Mouse (Mus musculus) layer of hippocampus, adult 18-20 months (tissue): Measurements from ENCODE around the gene Adgrg1. TPM values are rescaled to one million over a fixed set of nuclear protein-coding genes. Genes with fewer than 3 reads are reported as not detected.
"Not testable (repeated sequence)": the region's sequence is repeated elsewhere in the genome, so short reads cannot be mapped to it uniquely, and the experiment has no call there.

ENCODE experiments used
- DNase-seq, 2 experiments: peaks; one replicate each; pipeline ENCODE4 v3.0.0; 2022; ENCODE audit warnings: low spot score in 2 of 2
- total RNA-seq, 2 experiments: library from RNA; stranded (reverse); gene quantifications; 2 replicates each; pipeline ENCODE4 v1.2.3; 2021

Gene Adgrg1
- total RNA-seq, 2 experiments from 2014 or later, result 100 to 108 TPM

DNA sequence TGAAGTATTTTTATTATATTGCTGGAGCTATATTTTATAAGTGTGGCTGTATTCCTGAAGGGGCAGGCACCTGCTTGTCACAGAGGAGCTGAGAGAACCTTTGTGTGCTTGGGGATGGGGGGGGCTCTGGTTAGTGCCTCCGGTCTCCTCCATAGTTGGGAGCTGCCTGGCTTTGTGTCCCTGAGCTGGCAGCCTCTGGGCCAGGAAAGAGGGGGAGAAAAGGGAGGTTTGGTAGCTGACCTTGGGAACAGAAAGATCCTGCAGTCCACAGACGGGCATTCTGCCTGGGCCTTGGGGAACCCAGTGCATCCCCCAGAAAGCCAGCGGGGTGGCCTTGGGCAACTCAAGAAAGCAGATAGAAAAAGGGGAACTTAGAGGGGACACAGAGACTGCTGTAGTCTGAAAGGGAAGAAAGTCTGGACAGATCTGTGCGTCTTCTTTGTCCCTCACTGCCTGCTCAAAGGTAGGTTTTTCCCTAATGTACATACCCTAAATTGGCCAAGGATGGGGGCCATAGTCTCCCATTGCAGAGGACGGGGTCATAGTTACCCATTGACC lies 20.9 kb downstream of the Adgrg1 start:
- peak in 1 of 2 experiments; percentile 49 for DNase-seq

DNA sequence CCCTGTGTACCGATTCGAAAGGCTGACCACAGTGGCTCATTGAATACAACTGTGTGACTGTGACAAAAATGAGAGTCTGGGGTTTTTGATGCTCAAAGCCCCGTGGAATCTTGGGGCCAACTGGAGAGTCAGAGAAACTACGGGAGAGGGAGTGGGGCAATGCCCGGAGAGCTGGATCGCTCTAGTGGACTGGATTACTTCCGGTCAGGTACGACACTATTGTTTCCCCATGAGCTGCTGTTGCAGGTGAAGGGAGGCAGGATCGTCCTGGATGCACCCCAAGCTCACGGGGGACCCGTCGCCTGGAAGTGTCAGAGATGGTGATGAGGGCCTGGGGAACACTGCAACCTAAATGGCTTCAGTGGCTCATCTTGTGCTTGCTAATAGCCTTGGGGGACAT lies 21.5 kb downstream of the Adgrg1 start:
- DNase-seq, result no peak

DNA sequence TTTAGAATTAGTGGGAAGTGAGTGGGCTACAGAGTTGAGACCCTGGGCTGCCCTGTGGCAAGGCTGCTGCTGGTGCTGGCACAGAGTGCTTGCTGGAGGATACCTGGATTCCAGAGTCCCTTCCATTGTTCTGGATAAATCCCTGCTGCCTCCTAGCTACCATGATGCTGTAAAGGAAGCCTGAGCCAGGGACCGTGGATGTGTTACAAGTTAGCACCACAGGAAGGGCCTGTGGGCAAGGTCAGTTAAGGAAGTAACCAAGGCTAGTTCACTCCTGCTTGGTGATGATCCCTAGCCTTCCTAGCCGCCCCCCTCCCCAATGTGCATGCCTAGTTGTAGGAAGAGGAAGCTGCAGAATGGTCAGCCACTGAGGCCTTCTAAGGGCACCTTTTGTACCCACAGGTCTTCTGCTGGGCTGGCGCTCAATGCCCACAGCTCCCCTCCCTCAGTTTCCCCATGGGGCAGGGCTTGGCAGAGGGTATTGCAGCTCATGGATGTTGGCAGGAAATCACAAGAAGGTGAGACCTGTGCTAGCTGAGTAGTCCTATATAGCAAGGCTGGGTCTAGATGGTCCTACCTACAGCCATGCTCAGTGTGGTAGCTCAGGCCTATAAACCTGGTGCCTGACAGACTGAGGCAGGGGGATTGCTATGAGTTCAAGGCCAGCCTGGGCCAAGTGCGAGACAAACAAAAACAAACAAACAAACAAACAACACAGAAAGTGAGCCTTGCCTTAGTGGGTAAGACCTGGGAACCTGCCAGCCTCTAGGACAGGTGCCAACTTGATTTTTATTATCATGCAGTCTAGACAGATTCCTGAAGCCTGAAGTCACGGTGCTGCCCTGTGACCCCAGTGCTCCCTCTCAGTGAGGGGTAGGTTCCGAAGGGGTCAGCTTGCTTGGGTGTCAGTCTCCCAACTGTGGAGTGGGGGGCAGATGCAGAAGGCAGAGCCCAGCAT lies 22.6 kb downstream of the Adgrg1 start:
- DNase-seq, result no peak

DNA sequence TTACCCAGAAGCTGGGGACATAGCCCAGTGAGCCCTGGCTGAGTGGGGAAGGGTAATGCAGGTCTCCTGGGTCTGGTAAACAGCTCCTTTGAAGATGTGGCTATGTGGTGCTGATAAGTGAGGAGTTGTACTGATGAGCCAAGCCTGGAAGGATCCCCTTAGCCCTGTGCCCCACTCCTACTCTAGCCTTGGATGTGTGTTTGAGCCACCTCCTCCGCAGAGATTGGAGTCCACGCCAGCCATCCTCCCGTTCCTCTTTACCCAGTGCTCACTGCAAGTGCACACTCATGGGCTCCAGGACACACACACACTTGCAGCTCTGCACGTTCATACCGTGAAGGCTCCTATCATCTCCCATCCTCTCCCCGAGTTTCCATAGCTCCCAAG lies 23.3 kb downstream of the Adgrg1 start:
- DNase-seq, result no peak

DNA sequence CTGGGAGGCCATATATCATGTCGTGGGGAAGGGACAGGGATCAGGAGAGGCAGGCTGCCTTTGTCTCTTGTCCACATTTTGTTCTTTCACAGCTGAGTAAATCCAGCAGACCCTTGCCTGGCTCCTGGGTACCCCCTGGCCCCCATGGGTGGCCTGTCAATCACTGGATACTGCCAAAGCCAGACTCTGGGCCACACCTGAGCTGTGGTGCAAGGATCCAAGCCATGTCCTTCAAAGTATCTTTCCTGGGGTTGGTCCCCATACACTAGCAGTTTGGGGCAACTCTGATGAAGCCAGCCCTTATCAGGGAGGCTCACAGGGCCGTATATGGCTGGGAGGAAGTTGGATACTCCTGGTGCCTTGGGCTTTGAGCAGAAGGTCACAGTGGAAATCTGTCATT lies 23.9 kb downstream of the Adgrg1 start:
- no peak for DNase-seq

DNA sequence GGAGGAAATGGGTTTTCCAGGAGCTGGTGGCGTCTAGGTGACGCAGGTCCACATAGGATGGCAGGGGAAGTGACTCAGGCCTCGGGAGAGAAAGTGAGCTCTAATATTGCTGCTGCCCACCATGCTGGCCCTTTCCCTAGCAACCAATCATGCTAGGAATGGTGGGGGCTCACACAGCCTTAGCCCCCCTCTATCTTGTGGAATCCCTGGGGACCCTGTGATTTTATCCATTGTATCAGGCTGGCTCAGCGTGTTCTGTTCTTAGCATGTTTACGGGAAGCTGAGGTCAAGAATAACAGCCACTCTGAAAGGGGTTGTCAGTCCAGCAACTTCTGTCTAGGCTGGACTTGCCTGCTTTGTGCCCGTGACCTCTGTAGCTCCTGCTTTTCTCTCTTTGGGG lies 24.5 kb downstream of the Adgrg1 start:
- DNase-seq, result no peak

DNA sequence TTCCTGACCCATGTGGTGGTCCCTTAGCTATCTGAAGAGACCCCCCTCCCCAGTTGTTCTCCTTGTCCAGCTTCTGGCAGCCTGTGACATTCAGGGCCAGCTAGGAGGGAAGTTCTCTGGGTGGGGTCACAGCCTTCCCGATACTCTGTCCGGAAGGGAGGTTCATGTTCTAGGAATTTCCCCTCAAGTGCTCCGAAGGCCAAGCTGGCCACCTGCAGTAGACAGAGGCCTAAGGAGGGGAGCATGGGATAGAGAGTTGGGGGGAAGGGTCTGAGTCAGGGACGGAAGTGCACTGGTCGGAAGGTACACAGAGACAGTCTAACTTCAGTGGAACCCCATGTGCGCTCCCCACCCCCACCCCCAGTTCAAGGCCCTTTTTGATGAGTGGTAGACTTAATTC lies 25.4 kb downstream of the Adgrg1 start:
- DNase-seq, result no peak

DNA sequence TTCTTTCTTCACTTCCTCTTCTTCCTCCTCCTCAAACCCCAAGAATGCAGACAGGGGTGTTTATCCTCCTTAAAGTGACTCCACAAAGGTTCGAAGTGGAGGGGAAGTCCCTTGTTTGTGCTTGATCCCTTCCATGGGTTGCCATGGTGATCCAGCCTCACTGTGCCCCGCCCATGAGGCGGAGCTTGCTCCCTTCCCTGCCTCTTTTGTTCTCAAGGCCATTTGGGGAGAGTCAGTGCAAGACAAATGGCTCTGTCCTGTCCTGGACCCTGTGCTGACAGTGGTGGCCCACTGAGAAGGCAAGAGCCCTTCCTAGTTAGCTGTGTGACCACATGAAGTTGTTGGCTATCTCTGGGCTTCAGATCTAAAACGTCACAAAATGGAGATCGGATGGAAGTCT lies 26.1 kb downstream of the Adgrg1 start:
- DNase-seq, result no peak

DNA sequence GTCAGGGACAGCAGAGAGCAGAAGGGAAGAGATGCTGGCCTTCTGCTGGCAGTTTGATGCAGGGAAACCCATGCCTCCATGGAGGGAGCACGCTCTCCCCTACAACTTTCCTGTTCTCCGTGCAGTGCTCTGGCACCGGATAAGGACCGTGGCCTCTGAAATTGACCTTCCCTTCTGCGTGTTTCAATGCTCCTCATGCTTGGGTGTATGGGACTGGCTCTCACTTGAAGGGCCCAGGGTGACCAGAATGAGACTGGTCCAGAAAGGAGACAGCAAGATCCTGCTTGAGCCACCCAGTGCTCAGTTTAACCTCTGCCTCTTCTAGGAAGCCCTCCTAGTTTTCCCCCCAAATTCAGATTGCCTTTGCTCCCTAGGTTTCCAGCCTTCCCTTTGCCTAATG lies 26.6 kb downstream of the Adgrg1 start:
- DNase-seq, result no peak

DNA sequence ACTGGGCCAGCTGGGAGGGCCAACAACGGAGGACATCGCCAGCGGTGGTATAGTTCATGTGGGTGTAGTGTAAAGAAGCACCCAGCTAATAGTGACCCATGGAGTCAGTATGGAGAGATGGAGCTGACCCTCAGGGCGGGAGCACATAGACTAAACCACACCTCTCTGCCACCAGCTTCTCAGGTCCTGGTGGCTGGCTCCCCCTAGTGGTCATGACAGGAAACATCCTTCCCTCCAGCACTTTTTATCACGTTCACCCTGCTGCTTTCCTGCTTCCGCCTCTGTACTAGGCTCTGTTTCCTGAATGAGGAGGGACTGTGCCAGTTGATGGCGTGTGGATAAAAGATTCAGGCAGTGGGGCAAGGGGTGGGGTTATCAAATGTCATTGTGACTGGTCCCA lies 27.1 kb downstream of the Adgrg1 start:
- DNase-seq, result peak; percentile 56 to 83

DNA sequence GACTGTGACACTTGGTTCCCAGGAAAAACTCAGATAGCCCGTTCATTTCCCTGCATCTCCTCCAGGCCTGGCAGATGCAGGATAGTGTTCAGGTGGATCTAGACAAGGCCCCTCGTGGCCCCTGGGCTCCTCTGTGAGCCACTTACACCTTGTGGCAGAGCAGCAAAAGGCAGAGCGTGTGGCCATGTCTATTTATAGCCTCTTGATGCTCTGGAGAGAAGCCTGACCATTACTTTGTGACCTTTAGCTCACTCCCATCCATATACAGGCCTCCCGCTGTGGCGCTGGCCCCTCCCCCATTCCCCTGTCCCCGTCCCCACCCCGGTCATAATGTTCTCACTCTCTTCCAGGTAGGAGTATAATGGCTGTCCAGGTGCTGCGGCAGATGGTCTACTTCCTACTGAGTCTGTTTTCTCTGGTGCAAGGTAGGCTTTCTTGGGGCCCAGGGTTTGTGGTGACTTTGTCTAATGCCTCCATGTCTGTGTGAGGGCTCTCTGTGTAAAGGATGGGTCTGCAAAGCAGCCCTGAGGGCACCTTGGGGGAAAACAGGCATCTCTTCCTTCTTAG lies 27.6 kb downstream of the Adgrg1 start:
- DNase-seq, result no peak

DNA sequence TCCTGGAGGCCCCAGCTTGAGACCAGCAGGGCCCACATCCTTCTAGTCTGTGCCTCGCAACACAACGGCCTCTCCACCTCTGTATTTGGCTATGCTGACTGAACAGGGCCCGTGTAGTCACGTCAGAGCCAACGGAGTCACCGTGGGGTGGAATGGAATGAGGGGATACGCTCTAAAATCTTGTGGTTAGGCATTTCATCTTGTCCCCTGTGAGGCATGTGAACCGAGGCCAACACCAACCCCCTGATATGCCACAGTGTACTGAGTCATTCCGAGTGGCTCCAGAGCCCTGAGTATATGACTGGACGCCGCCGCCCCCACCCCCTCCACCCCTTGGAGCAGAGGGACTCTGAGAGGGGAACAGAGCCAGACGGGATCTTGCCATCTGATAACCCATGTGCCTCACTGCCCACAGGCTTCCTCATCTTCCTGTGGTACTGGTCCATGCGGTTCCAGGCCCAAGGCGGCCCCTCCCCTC lies 37.9 kb downstream of the Adgrg1 start:
- DNase-seq, result no peak

DNA sequence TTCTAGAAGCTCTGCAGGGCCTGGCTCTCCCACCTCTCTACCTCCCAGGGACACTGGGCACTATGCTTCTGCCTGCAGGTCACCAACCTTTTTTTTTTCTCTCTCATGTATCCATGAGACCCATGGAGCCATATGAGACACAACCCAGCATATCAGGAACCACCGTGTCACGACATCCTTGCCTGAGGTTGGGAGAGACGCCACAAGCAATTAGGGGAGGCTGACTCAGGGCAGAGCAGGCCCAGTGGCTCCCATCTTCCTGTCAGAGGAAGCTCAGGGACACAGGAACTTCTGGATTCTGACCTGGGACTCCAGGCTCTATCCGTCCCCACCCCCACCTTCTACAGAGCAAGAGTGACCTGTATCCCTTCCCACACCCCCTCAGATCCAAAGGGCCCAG lies 41.3 kb downstream of the Adgrg1 start:
- no peak for DNase-seq

DNA sequence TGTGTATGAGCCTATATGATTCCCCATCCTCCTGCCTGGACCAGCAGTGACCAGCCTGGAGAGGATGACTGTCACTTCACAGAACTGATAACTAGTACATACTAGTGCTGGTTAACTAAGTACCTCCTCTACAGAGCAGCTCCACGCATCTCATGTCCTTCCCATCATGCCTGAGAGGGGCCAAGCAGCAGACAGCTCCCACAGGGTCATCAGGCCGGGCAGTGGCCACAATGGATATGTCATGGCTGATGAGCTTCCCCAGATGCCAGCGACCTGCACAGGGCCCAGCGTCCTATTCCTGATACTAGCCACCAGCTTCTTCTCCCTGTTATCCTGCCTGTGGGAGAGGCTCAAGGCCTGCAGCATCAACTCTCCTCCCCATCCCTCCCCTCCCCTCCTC lies 42.1 kb downstream of the Adgrg1 start:
- DNase-seq, result no peak

DNA sequence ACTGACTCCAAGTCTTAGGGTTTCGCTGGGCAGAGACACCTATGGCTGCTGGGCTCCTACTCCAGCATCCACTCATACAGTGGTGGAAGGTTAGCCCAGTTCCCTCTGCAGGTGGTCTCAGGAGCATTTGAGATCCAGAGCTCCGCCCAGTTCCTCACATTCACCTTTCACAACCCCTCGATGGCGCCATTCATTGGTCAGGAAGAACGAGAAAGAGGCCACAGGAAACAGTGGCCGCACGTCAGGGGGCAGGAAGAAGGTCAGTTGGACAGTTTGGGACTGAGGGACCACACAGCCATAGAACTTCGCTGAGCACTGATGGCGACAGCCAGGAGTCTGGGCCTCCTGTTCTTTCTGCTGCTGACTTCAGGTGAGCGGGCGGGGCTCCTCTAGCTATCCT lies 42.9 kb downstream of the Adgrg1 start, which contains the start of gene Adgrg3:
Adgrg3 (plus strand) TSS at position 242 of the 400 bp plus-strand sequence.
- DNase-seq, result no peak

DNA sequence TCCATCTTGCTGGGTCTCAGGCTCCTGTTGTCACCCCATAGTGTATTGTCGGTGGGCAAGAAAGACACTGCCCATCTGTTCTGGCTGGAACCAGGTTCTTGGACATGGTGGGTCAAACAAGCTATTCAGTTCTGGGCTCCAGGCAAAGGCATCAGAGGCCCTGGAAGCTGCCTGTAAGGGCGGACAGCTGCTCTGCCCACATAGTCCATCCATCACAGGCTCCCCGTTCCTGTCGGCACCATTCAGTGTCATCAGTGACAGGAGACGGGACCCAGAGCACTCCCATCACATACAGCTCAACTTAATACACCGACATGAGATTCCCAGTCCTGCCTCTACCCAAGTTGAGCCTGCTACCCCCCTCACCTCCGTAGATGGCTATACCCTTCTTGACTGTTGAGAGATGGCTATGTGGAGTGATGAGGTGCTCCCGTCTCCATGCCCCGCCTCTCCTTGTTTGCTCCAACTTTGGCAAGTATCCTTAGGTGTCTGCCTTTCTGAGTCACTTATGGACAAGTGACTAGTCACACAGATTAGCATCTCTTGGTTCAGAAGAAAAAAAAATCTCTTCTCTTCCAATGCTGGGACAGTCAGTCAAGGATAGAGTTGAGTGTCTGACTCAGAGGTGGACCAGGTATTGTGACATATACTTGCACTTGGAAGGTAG lies 43.6 kb downstream of the Adgrg1 start:
- DNase-seq, result no peak

DNA sequence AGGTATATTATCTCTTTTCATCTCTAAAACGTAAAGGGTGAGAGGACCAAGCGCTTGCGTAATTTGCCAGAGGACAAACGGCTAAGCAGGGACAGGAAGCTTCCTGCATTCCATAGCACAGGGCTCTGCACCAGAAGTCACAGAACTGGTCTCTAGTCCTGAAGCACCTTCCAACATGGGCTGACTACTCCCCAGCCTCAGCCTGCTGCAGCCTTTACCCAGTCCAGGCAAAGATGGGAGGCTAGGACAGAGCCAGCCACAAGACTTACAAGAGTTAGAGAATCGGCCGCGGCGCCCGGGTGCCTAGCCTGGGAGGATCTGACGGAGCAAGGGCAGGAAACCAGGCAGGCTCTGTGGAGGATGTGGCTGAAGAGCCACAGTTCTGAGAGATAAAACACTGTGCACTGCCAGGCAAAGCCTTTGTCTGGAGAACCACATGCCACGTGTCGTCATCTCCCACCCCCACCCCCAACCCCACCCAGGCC lies 45.8 kb downstream of the Adgrg1 start:
- no peak for DNase-seq

DNA sequence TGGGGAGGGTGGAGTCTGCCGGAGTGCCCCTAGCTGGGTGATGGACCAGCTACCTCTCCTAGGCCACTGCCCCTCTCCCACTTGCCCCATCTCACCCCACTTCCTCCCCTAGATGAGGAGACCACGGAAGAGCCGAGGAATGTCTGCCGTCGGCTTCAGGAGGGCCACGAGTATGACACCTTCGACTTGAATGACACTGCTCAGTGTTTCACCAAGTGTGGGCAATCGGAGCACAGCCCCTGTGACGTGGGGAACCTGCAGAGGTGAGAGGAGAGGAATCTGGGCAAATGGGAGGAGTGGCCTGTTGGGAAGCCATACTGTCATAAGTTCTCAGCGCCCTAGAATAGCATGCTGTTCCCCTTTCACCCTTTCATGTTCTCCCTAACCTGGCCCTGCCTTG lies 46.3 kb downstream of the Adgrg1 start:
- no peak for DNase-seq

DNA sequence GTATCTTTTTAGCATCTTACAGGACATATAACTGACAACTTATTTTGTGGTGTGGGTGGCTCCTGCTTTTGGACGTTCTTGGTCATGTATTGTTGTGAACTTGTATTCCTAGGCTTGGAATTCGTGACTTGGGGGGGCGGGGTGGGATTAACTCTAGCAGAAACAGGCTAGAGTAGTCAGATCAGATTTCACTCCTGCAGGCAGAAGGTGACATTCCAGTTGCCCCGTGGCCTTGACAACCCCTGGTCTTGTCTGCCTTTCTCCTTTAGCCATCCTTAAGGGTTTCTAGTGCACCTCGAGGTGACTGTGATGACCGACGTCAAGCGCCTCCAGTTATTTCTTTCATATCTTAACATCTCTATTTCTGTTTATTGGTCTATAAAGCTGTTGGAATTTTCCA lies 48.6 kb downstream of the Adgrg1 start:
- DNase-seq, result no peak

DNA sequence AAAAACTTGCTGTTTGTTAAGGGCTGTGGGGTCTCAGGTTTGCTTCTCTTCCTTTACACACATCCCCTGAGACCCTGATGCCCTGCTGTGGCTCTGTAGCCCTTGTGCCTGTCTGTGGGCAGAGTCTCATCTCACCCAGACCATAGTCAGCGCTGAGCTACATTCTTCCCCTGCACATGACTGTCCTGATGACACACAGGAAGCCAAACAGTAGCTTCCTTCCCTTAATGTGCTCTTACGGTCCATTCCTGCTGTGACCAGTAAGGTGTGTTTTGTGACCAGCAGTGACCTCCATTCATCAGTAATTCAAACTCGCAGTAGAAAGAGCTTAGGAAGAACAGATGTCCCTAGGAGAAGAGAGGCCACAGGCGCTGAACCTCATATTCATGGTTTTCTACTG lies 49.8 kb downstream of the Adgrg1 start:
- DNase-seq, result no peak

DNA sequence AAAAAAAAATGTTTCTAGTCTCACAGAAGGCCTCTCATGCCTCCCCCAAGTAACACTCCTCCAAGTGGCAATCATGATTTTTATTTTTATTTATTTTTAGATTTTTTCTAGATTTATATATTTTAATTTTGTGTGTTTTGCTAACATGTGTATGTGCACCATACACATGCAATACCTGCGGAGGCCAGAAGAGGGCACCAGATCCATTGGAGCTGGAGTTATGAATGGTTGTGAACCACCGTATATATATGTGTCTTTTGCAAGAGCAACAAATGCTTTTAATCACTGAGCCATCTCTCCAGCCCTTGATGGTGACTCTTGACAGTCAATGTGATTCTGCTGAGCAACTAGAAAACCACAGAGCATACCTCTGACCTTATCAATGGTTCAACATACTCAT lies 50.9 kb downstream of the Adgrg1 start:
- DNase-seq, result no peak

DNA sequence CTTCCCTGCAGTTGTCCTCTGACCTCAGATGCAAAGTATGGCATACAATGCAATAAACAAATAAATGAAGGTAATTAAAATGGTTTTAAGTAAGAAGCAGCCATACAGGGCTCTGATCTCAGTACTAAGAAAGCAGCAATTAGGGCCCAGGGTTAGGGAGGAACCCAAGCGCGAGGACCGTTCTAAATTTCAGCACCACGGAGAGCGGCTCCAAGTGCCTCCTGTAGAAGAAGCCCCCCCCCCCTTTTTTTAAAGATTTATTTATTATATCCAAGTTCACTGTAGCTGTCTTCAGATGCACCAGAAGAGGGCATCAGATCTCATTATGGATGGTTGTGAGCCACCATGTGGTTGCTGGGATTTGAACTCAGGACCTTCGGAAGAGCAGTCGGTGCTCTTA lies 53.8 kb downstream of the Adgrg1 start:
- not testable (repeated sequence) for DNase-seq
